Mouse (Mus musculus): ENCODE measurements at regions not wholly inside any gene's neighbourhood (a gene's known extent, or its start where the extent isn't known, plus 50 kb on each side); places are given as distances from the start of the nearest gene placed in this dataset.

DNA sequence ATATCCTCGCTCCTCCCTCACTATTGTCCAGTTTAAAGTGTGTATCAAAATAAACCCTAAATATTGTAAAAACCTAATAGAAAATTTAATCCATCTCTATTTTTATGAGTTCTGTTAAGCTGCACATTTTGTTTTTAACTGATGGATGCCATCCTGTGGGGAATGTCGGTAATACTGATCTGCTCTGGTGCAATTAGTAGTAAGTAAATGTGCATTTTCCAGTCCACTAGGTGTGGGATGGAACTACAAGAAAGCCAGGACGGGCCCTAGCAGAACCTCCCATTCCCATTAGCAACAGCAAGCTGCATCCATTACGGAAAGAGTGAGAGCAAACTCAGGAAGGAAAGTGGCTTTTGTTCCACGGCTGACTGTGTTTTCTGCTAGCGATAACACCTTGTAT is 286.3 kb downstream of the Nsun3 start:
- intact Hi-C loops (cut with DNase I): no loop called here

DNA sequence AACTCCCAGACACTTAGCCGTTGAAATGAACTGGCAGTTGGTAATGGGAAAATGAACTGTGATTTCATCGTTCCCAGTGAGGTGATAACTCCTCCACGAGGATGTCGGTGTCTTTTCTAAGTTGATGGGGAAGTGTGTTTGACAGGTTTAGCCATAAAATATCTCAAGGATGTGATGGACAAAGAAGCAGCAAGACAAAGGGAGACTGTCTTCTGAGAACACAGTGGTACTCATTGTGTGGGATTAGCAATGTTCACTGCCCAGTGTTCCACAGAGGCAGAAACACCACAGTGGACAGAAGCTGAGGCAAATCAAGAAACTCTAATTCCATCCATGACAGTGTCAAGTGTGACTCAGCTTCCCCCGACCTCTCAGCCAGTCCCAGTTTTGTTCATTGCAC is 287.9 kb downstream of the Nsun3 start:
- intact Hi-C loops (cut with DNase I): no loop called here
- no peak for DNase-seq (ENCODE audit: low spot score in 2 of 2)

More for the DNA sequence above, 286.3 kb downstream of the Nsun3 start:
- peak; percentile 50 to 58 for DNase-seq (ENCODE audit: low spot score in 2 of 2)

DNA sequence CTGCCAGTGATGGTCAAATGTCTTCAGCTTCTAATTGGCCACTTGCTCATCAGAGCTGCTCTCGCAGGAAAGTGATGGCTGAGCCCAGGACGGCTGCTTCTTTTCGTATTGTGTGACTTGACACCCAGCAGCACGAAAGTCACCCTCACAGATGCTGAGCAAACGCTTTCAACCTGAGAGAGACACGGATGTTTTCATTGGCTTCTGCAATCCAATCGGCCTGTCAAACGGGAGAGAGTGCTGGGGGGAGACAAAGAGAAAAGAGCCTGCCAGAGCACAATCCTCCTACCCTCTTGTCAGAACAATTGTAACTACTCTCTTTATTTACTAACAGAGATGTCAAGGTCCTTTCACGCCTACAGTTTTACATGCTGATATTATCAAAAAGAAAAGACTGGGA is 289.9 kb downstream of the Nsun3 start:
- intact Hi-C loops (cut with DNase I): no loop called here
- no peak for DNase-seq (ENCODE audit: low spot score in 2 of 2)

DNA sequence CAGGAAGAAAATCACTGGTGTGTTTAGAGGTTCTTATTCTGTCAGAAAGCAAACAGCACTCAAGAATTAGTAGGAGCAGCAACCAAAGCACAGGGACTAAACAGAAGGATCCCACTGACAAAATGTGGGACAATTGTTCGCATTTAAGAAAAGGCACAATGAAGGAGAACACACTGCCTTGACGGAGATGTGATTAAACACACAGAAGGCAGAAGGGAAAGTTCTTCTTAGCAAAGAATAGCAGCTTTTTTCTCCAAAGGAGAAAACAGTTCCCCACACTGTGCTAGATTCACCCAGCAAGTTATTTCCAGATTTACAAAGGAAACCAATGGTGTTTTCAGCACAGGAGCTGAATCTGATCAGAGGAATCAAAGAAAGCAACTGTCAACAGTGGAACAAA is 316.5 kb downstream of the Nsun3 start:
- intact Hi-C loops (cut with DNase I): no loop called here
- DNase-seq (ENCODE audit: low spot score in 2 of 2): peak in 1 of 2 experiments; percentile 6

DNA sequence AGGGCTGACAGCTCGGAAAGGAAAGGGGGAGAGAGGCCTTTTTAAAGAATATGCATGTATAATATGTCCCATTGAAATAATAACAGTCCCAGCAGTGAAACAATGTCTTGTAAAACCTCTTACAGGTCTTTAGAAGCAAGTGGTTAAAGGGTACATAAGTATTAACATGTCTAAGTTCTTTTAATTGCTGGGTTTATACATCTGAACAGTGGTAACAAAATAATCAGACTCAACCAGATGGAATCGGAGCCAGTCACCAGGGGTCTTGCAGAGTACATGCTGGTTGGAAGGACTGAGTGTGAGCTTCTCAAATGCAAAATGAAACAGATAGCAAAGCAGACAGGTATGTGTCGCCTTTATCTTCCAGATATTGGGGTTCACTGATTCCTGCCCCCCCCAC is 317.3 kb downstream of the Nsun3 start:
- no peak for DNase-seq (ENCODE audit: low spot score in 2 of 2)
- intact Hi-C loops (cut with DNase I): no loop called here

DNA sequence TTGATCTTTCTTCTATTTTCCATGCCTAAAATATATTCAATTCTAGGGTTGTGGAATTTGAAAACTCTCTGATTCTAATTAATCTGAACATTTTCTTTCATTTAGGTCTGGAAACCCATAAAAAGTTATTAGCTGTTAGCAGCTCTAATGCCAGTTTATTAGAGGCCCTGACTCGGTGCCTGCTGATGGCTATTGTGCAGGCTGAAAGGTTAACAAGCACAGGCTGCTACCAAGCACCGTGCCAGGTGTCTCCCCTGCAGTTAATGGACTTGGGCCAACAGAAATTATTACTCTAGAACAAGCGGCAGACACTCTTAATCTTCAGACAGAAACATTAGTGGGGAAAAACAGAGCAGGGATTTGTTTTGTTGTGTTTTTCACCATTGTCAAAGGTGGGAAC is 317.8 kb downstream of the Nsun3 start:
- DNase-seq (ENCODE audit: low spot score in 2 of 2): no peak
- intact Hi-C loops (cut with DNase I): no loop called here

DNA sequence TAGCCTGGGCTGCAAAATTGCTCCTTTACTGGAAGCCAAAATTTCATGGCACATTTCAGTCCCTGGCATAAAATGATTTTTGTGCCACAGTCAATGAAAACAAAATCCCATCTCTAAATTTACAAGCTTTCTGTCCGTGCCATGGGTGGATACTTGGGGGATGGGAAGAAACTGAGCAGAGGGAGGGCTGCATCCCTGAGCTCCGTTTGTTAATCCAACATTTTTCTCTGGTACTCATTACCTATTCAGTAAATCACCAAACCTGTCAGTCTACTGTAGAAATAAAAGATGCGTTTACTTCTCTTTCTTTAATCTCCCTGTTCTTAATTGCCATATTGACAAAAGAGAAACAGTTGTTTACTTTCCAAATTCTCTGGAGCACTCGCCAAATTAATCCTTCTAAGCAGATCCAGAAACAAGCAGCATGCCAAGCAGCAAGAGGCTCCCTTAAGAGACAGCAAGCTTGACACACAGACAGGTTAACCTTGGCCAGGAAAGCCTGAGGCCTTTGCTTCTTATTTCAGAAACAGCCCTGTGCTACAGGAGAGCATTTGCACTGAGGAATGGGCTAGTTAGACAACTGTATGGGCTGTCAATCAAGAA is 326.6 kb downstream of the Nsun3 start:
- intact Hi-C loops (cut with DNase I): no loop called here
- DNase-seq (ENCODE audit: low spot score in 2 of 2): no peak

DNA sequence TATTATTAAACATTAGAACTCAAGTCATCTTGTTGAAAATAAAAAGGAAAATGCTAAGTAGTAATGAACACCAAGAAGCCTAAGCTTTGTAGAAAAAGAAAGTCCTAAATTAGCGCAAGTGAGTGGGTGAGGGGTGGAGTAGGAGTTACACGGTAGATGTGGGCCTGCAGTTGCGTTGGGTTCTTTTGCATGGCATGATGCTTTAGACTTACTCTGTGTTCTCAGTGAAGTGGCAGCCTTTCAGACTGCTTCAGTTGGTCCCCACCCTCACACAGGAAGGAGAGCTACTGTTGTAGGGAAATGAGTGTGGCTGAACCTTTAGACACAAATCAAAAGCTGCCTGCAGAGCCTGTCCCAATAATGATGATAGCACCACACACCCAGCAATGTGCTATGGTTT is 336.9 kb downstream of the Nsun3 start:
- intact Hi-C loops (cut with DNase I): loop anchor here (10.0 kb wide), 1 partner anchor 325 kb away; no protein-coding TSS in a partner anchor
- peak in 1 of 2 experiments; percentile 9 for DNase-seq (ENCODE audit: low spot score in 2 of 2)

DNA sequence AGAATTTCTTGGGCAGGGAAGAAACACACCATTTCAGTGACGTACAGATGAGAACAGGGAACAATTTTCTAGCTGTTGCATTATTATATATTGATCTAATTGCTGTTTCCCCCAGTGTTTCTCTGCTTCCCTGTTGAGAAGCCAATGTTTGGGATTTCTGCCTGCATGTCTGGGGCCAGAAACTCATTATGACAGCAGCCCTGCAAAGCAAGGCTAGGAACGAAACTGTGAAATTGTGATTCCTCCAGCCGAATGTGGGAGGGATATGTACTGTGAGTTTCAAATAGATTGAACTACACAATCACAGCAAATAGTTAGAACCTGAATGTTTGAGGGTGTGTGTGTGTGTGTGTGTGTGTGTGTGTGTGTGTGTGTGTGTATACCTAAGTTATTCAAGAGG is 339.2 kb downstream of the Nsun3 start:
- DNase-seq (ENCODE audit: low spot score in 2 of 2): peak in 1 of 2 experiments; percentile 35

DNA sequence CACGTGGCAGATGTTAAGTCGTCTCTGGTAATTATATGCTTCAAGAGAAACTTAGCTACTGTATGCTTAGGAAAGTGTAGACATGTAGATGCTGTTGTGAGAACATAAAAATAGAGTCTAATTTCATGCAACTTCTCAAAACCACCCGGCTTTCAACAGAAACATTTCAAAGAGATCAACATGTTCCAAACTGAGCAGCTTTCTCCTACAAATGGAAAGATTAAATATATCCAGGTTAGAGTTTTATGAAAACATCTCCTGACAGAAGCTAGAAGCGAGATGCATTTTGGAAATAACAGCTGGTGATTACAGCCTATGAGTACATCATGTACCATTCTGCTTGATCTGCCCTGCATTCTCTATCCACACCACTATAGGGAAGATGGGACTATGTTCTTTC is 345.4 kb downstream of the Nsun3 start:
- intact Hi-C loops (cut with DNase I): loop anchor here (10.0 kb wide), 1 partner anchor 316 kb away; no protein-coding TSS in a partner anchor
- DNase-seq (ENCODE audit: low spot score in 2 of 2): peak; percentile 43 to 70

More for the DNA sequence above, 339.2 kb downstream of the Nsun3 start:
- intact Hi-C loops (cut with DNase I): loop anchor here (10.0 kb wide), 1 partner anchor 323 kb away; no protein-coding TSS in a partner anchor

DNA sequence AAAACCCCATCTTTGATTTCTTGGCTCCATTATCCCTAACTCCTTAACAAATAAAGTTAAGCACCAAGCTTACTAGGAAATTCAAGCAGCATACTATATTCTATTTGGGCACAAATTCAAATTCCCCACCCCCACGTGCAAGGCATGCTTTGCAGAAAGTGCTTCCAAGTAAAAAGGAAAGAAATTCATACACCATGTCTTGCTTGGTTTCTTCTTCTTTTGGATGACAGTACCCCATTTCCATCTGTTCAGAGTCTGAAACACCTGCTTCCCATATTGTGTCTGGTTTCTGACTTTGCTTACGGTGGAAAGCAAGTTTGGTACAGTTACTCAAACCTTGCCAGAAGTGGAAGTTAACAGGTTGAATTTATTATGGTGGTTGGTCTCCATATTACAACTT is 353.5 kb downstream of the Nsun3 start:
- intact Hi-C loops (cut with DNase I): no loop called here
- peak; percentile 14 to 73 for DNase-seq (ENCODE audit: low spot score in 2 of 2)

DNA sequence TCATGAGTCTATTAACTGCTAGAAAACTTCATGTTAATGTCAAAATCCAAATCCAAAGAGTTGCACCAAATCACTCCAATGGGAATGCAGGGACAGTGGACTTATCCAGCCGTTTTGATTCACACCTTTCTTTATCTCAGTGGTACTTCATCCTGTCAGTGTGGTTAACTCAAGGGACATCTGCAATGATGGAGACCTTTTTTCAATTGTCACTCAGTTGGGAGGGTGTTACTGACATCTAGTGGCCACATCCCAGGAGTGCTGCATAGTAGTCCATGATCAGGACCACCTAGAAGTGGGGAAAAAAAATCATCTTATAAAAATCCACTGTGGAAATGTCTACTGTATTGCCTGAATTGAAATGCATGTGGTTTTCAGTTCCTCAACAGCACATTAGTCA is 372.1 kb downstream of the Nsun3 start:
- intact Hi-C loops (cut with DNase I): loop anchor here (2.0 kb wide), 1 partner anchor 1808 kb away; no protein-coding TSS in a partner anchor
- peak; percentile 39 to 52 for DNase-seq (ENCODE audit: low spot score in 2 of 2)

DNA sequence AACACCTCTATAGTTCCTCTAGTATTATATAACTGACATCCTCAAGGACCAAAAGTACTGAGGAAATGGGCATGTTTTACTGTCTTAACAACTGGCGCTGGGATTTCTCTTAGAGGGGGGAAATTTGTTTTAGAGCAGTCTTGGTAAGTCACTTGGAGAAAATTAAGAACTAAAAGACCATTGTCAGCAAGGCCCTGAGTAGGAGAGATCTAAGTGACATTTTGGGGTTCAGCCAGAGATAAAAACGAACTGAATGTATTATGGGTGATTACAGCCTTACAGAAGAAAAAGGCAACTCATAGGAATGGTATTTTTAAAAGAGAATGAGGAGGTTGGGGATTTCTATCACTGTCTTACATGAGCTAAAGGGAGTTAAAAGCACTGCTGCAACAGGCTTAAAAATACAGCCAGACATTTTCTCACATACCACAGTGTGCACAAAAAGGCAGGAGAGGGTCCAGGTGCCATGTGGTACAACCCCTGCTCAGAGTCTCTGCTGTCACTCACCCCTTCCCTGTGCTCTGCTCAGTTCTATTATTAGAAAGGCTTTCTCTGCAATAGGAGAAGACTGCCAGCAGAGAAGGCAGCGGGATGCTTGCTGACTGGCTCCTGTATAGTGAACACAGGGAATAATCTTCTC is 379.0 kb downstream of the Nsun3 start:
- intact Hi-C loops (cut with DNase I): no loop called here
- peak; percentile 19 to 66 for DNase-seq (ENCODE audit: low spot score in 2 of 2)

DNA sequence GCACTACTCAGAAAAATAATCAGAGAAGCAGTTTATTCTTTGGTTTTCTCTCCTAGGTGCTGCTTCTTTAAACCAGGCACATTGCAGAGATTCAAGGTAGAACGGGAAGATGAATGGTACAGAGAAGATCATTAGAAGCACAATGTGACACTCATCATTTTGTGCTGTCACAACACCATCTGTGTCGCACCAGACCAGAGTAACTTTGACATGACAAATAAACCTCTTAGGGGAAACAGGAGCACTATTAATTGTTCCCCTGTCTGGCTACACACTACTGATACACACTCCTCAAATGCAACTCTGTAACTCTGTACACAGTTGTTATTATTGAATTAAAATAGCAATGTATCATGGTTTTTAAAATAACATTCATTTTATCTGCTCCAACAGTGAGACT is 380.2 kb downstream of the Nsun3 start:
- no peak for DNase-seq (ENCODE audit: low spot score in 2 of 2)

DNA sequence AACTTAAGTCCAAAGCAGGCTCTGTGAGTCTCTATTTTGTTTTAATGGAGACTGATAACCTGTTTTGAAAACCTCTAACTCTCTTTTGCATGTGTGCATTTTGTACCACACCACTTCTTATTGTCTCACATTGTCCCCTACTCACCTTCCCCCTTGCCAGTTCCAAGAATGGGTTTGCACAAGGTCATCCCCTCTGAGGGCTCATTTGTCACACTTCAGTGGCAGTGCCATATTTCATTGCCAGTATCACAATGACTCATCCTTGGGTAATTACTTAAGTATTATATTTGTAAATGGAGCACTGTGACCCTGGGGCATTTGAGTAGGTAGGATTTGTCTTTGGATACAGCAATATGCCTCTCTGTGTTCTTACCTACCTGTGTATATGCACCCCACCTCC is 429.3 kb downstream of the Nsun3 start:
- DNase-seq (ENCODE audit: low spot score in 2 of 2): no peak
- intact Hi-C loops (cut with DNase I): no loop called here

More for the DNA sequence above, 380.2 kb downstream of the Nsun3 start:
- intact Hi-C loops (cut with DNase I): no loop called here

DNA sequence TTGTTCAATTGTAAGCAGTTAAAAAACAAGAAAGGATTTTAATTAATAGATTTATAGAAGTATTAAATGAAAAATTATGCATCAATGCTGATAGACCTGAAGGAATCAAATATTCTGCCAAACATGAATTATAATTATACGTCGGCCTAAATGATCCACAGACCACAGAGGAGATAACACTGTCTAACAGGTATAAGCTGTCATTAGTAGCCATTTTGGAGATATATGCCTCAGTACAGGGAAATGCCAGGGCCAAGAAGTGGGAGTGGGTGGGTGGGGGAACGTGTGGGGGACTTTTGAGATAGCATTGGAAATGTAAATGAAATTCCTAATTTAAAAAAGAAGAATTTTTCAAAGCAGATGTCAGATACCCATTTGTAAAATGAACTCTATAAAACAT is 430.3 kb downstream of the Nsun3 start:
- intact Hi-C loops (cut with DNase I): no loop called here

DNA sequence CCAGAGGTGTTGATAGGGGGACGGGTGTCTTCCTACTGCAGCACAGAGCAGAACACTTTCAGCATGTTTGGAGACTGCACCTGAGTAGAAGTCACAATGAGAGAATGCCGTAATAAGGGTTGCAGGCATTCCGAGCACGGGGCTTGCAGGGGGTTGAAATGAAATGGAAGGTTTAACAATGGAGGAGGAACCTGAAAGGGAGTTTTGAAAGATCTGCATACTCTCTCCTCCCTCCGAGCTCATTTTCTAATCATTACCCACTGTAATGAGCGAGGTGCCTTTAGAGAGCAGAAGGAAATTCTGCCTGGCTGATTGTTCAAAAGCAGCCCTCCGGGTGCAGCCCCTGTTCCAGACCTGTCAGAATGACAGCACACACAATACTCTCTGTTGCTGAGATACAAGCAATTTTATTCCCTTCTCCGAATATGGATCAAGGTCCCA is 430.8 kb downstream of the Nsun3 start:
- intact Hi-C loops (cut with DNase I): no loop called here
- DNase-seq (ENCODE audit: low spot score in 2 of 2): no peak

More for the DNA sequence above, 430.3 kb downstream of the Nsun3 start:
- no peak for DNase-seq (ENCODE audit: low spot score in 2 of 2)

DNA sequence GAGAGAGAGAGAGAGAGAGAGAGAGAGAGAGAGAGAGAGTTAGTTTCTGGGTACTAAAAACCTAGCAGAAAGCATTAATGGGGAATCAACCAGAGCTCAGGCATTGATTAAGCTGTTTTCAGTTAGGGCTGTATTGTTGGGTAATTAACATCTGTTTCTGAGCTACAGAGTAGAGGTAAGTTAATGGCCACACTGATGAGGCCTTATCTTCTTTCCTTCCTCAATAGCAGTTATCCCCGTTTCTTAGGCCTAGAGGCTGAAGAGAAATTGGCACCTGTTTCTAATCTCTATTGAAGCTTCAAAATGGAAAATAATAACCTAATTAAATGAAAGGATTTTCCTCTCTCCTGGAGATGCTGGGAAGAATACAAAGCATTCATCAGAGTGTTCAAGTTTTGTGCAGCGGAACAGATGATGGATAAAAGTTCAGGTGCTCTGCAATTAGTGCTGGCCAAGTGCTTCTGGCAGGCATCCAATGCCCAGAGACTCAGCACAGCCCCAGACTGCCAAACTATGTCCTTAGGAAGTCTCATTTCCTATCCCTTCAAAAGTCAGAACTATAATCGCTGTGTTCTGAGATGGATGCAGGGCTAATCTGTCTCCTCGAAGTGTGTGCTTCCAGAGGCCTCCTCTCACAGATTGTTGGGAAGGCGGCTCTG is 459.1 kb downstream of the Nsun3 start:
- no peak for DNase-seq (ENCODE audit: low spot score in 2 of 2)
- intact Hi-C loops (cut with DNase I): no loop called here

DNA sequence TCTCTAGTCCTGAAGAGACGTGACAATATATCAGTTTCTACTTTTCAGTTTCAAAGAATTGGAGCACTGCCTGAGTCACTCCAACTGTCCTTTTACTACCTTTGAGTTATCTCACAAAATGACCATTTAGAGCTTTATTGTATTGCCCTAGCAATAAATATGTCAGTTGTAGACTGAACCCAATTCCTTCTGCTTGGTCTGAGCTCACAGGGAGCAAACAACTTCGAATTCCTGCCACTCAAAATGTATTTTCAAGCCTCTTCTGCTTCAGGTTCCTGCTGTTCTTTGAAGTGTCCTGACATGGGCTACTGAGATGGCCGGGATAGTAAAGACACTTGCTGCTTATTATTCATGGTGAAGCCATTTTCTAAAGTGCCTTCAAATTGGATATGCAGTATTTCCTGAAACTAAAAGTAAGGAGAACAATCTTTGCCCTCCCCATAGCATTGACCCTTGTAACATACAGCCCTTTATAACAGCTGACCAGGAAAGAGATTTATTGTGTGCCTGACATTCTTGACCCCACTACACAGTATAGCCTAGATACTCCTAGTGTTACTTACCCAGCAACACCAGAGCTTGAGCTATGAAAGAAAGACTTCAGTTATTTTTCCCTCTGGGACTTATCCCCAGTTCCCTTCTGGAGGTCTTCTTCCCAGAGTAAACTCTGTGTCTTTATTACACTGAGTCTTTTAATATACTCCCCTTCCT is 460.9 kb downstream of the Nsun3 start:
- DNase-seq (ENCODE audit: low spot score in 2 of 2): no peak
- intact Hi-C loops (cut with DNase I): no loop called here

DNA sequence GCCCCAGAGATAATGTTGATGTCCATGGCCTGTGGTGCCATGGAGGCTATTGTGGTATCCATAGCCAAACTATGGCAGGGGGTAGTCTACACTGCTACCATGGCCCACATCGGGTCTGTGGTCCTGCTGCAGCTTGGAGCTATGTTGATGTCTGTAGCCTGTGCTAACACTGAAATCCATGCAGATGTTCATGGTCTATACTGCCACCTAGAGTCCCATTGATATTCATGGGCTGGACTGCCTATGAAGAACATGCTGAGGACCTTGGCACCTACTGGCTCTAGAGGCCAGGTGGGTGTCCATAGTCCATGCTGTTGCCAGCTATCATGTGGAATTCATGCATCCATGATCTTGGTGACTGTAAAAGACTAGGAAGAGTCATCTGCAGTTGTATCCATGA is 463.8 kb downstream of the Nsun3 start:
- intact Hi-C loops (cut with DNase I): no loop called here
- DNase-seq (ENCODE audit: low spot score in 2 of 2): peak; percentile 15 to 29

Data from left cerebral cortex, postnatal 25 days (tissue).